Mouse (Mus musculus) inflammation-experienced regulatory T-cells, adult 6 months (primary cell): ENCODE results near the gene Bag2. TPM values are rescaled to one million over a fixed set of nuclear protein-coding genes. Genes with fewer than 3 reads are reported as not detected.

Experiments used
- polyA plus RNA-seq, 3 experiments: library from polyadenylated mRNA; unstranded; fragments of 100-300 nt; shearing (Covaris generic); gene quantifications; one replicate each; pipeline ENCODE4 v1.2.1; 2017

Bag2 gene
- polyA plus RNA-seq, 3 experiments from 2014 or later: 1.7 to 4.5 (median 2.0) TPM

Other genes starting within 250 kb of the Bag2 start
- gene Prim2, start 88.0 kb downstream of the Bag2 start, polyA plus RNA-seq: 10 to 100 TPM; 19.3 to 43.6 (median 26.0) TPM
- 1 to 10 TPM; 6.7 to 7.5 (median 6.8) TPM for gene Rab23, start 37.9 kb downstream of the Bag2 start, polyA plus RNA-seq
- gene Zfp451, start 56.8 kb upstream of the Bag2 start, polyA plus RNA-seq: 10 to 100 TPM; 11.7 to 14.1 (median 12.8) TPM
- gene Bend6, start 150.0 kb upstream of the Bag2 start, polyA plus RNA-seq: 1 to 10 TPM in 2 of 3 experiments, under 1 TPM in 1; 0.96 to 8.0 (median 2.4) TPM
- gene Dst, start 150.4 kb upstream of the Bag2 start, polyA plus RNA-seq: 10 to 100 TPM; 18.1 to 31.7 (median 20.6) TPM